Mouse (Mus musculus) cerebellum, postnatal 4 days (tissue): ENCODE measurements around the gene Rtp1.

Experiments used
- DNase-seq, 2 experiments: peaks; one replicate each; pipeline ENCODE4 v3.0.0; 2022; ENCODE audit warnings: low spot score in 2 of 2, mixed read lengths in 1 of 2

Rtp1 gene

DNA sequence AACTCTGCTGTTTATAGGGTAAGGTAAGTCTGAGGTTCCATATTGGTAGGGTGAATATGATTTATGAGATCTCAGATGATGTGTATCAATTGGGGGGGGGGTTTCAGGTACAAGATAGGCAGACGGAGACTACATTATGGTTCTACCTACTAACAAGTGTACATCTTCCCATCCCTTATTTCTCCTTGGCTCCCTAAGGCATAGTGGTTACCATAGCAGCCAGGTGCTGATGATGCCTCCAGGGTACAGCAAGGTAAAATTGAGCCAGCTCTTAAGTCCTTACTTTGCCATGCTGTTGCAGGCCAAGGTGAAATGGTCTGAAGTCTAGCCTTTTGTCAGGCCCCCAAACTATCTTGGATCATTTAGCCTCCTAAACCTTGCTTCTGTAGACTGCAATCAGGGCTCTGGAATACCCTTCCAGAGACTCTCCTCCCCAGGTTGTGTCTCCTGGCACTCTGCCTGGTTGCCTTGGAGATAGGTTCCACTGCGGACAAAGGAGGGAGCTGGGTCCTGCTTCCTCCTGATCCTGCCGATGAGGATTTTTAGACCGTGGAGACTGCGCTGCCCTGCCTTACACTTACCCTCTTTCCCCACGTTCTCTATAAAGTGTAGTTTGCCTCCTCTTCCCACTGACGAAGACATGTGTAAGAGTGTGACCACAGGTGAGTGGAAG lies at the start of gene Rtp1:
TSS of gene Rtp1 (plus strand) at position 487 of the 673 bp plus-strand sequence.
- DNase-seq = peak in 1 of 2 experiments; percentile 32

DNA sequence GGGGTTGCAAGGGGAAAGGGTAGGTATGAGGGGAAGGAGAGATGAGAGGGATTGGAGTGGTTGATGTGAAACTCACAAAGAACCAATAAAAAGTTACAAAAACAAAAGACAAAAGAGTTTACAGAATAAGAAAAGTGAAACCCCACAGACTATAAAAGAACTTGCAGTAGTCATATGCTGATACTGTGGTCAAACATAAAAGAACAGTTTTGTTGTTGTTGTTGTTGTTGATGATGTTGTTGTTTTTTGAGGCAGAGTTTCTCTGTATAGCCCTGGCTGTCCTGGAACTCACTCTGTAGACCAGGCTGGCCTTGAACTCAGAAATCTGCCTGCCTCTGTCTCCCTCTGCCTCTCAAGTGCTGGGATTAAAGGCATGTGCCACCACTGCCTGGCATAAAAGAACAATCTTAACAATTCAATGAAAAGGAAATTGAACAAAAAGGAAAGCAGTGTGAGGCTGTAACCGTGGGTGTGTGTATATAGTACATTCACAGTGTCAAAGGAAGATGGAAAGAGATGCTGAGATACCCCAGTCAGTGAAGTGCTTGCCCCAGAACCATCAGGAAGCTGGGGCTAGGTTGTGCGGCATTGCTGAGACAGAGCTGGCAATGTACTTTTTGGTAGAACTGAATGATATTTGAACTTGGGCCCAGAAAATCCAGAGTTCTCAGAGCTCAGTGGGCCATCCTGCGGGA lies 49.2 kb upstream of the Rtp1 start:
- DNase-seq = no peak

GRCm38 (mm10) chr16:23384304-23384703 lies 44.6 kb upstream of the Rtp1 start:
- DNase-seq = no peak

DNA sequence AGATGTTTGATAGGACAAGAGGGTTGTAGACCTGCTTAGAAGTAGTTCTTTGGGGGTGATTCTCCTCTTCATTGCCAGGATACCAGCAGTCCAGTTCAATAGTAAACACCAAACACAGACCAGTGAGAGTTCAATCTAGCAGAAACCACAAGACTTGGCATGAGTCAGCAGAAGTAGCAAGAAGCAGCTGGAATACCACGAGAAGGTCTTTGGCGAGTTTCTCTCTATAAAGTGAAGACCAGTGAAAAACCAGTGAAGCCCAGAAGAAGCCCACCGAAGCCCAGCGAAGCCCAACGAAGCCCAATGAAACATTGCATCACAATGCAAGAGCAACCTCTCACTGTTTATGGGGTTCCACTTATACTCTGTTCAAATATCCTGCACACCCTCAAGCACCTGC lies 31.0 kb upstream of the Rtp1 start:
- DNase-seq = no peak

DNA sequence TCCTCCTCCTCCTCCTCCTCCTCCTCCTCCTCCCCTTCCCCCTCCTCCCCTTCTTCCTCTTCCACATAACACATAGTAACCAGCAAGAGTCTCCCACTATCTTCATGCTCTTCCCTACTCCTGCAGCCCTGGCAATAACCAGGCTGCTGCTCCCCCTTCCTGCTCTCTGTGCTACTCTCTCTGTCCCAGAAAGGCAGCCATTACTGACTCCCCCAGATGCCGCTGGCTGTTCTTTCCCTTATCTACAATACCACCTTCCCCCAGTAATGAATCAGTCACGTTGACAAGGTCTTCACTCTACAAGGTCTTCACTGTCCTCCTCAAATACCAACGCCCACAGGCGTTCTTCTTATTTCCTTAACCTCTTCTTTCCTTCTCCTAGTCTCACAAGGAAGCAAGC lies 27.5 kb upstream of the Rtp1 start:
- DNase-seq = no peak

DNA sequence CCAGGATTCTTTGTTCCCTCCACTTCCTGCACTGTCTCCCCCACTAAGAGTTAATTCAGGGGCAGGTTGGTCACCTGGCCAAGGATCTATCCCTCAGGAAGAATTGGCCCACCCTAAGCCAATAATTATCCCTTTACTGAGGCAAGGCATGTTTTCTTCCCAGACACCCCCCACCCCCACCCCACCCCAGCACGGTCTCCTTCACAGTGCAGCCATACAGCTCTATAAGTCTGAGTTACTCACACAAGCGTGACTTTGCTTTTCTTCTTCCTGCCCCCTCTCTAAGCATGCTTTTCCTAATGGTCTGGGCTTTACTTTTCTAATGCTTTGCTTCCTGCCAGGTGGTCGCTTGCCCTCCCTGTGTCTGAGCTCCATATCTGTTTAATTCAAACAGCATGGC lies 27.0 kb upstream of the Rtp1 start:
- no peak for DNase-seq

DNA sequence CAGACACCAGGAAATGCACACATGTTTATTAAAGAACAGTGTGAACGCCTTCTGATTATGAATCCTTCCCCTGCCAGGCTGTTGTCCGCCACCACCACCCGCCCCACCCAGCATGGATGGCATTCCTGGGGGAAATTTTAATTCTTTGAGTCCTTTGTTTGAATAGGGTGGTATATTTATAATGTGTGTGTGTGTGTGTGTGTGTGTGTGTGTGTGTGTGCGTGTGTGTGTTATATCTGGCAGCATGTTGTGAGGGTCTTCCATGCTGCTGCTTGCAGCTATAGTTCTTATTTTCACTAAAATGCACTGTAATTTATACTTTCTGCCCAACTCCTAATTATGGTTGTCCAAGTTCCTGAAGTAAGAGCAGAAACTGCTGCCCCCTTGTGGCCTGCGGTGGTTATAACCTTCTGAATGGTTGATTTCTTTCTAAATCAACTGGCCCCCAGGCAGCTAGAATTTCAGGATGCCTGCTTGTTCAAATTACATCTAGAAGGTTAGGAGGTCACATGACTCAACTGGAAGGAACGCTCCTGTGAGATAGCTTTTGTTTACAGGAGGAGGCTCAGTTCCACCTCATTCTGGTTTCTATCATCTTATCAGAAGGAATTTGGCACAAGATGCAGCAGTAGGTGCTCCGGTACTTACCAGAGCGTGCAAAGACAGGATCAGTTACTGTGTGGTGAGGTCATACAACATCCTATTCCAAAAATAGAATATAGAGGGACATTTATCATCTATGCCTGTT lies 25.8 kb upstream of the Rtp1 start:
- peak; percentile 69 to 83 for DNase-seq

- DNase-seq = no peak
Measured at GRCm38 (mm10) chr16:23412930-23413329, 16.0 kb upstream of the Rtp1 start.

GRCm38 (mm10) chr16:23416261-23416656 lies 12.7 kb upstream of the Rtp1 start:
- no peak for DNase-seq

DNA sequence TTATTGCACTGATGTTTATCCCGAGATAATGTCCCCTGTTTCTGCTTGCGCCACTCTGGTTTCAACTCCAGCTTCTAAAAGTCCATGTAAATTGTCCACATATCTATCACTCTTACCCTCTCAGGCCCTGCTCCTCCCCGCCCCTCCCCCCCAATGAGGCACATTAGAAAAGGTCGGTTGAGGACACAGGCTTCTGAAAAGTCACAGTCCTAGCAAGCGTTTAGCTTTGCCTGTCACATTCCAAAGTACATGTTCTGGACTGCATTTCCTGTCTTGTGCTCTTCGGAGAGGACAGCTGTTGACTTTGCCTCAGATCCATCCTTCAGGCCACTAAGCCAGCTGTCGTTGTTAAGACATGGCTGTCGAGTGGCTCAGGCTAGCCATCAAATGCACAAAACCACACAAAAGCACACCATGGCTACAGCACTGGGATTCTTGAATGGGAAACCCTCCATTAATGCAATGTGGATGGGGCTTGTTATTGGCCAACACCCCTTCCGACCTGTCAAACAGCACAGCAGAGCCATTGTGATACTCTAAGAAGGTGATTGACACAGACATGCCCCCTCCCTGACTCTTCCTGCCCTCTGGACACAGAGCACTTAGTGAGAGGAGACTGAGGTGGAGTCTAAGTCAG lies 12.2 kb upstream of the Rtp1 start:
- no peak for DNase-seq

DNA sequence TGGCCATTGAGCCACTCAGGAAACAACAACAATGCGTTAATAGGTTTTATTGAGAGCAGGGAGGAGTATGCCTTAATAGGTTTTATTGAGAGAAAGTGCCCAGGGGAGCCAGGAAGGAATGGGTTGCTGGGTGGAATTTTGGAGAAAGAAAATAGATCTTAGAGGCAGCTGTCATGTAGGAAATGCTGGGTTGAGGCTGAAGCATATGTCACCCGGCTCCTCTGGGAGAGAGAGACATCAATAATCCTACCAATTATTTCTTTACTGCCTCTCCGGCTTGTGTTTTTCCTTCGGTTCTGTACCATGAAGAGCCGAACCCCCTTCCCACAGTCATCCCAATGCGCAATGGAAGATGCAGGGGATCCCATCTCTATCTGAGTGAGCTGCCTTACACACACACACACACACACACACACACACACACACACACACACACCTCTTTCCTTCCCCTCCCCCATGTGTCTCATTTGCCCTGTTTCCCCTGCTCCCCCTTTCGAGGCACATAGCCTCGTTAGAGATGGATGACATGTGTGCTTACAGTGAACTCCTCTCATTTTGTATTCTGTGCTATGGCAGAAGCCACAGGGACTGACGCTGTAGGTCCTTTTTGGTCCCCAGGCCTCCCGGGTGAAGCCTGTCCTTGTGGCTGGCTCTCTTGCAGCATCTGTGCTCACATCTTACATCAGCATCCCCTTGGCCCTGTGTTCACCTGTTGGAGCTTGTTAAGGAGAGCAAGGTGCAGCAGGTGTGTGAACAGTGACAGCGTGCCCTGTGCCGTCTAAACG lies 11.3 kb upstream of the Rtp1 start:
- no peak for DNase-seq

DNA sequence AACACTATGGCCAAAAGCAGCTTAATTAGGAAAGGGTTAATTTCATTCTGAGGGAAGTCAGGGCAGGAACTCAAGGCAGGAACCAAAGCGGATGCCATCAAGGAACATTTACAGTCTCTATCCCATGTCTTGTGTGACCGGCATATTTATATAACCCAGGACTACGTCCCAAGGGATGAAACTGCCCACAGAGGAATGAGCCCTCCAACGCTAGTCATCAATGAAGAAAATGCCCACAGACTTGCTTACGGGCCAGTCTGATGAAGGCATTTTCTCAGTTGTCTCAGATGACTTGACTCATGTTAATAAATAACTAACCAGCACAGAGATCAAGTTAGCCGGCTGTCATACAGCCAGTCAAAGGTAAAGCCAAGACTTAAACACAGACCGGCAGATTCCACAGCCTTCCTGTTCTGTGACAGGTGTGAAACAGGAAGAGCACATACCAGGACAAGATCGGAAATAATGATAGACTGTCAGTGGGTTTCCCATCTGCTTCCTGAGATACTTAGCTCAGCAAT lies 9.3 kb upstream of the Rtp1 start:
- DNase-seq = no peak

DNA sequence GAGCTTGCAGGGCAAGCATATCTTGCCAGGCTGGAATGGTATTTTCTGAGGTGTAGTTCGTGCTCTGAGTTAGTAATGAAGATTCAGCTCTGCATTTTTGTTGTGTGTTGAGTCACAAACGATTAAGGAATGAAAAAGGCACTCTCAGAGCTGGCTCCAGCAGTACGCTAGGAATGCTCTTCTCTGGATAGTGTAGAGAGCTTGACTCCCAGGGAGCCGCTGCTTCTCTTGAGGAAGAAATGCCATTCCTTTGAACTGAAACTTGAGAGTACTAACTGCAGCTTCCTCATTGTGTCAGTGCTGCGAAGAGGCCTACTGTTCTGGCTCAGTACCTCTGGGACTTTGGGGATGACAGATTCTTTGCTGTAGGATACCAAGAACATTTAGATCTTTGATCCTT lies 5.1 kb upstream of the Rtp1 start:
- no peak for DNase-seq

GRCm38 (mm10) chr16:23427701-23428100 lies 1.2 kb upstream of the Rtp1 start:
- DNase-seq = no peak

- no peak for DNase-seq
Measured at GRCm38 (mm10) chr16:23429991-23430390, 1.1 kb downstream of the Rtp1 start.

DNA sequence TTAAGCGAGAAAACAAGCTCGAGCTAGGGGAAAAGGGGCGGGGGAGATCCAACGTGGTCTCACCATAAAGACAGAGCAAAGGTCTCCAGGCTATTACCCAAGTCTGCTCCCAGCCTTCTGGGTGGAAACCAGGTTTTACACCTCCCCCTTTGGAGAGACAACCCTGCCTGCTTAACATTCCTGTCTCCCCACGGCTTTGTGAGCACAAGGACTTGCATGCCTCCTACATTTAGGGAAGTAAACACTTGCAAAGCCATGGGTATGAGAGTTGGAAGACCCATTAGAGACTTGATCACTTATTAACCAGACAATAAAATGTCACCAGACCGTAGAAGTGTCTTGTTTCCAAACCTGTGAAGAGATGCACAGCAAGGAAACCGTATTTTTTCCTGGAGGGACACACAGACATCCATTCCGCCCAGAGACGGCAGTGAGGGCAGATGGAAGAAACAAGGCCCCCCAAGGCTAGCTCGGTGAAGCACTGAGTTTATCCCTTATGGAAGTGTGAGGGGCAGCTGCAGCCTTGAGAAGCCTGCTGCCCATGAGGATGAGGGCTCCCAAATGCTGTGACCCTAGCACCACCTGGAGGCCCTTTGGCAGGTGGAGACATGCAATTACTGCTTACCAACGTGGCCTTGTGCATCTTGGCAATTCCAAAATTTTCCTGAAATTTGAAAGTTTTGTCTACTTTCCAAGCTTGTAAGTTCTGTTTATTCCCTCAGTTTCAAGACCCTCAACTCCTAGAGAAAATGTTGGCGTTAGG lies 8.7 kb downstream of the Rtp1 start:
- no peak for DNase-seq

DNA sequence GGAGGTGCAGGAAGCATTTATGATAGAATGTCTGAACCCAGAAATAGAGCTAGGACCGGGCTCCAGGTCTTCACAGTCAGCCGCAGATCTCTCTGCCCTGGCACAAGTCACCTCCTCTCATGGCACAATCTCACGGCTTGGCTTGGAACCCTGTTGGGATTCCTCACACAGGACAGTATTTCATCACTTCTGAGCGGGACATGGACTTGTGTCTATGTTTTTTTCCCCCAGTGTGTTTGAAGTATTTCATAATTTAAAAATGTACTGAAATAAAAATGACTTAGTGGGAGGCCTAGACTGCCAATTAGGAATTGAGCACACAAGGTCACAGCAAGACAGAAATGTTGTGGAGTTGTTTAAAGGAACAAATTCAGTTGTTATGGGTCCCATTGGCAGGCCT lies 15.3 kb downstream of the Rtp1 start:
- no peak for DNase-seq

GRCm38 (mm10) chr16:23449946-23450345 lies 21.0 kb downstream of the Rtp1 start:
- DNase-seq = no peak

GRCm38 (mm10) chr16:23450816-23451215 lies 21.9 kb downstream of the Rtp1 start:
- no peak for DNase-seq

- DNase-seq = peak; percentile 57 to 72
Measured at GRCm38 (mm10) chr16:23452476-23452875, 23.5 kb downstream of the Rtp1 start.

- no peak for DNase-seq
Measured at GRCm38 (mm10) chr16:23454376-23454775, 25.4 kb downstream of the Rtp1 start.
